Mouse (Mus musculus) lung, postnatal 0 days (tissue): ENCODE measurements around the gene Ksr1.

ENCODE experiments used
- CTCF ChIP-seq: IDR thresholded peaks from 2 replicates; pipeline ENCODE4 v1.5.1; 2016; ENCODE audit warnings: antibody characterized with exemption, mild to moderate bottlenecking
- EP300 ChIP-seq: IDR thresholded peaks from 2 replicates; pipeline ENCODE4 v1.6.1; 2016; ENCODE audit warnings: antibody characterized with exemption, mild to moderate bottlenecking, control low read depth

DNA sequence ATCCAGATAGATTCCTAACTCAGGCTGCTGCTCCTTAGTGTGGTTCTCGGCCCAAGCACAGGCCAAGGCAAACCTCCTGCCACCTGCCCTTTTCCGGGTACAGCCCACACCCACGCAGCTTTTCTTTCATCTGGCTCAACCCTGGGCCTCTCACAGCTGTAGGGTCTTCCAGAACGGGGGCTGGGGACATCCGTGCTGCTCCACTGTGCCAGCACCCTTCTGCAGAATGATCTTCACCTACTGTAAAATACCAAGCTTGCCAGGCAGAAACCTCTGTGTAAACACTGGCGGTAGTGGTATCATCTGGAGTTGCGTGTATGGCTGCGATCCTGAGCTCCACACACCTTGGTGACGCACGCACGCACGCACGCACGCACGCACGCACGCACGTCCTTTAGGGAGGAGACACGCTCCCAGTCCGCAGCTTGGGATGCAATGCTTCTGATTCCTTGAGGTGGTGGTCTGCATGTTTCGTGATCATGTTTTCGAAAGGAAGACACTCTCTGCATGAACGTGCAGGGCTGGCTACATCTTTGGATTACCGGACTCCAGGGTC lies 130.5 kb downstream of the Ksr1 start:
- no peak for TF ChIP-seq CTCF
- TF ChIP-seq EP300, result no peak
